Mouse (Mus musculus): Measurements from ENCODE around the gene Wwc2. TPM values are rescaled to one million over a fixed set of nuclear protein-coding genes. Genes with fewer than 3 reads are reported as not detected.

The Wwc2 gene
- polyA plus RNA-seq, 1 experiment = 12.6 TPM

GRCm38 (mm10) chr8:47974138-47974962 is 16.4 kb downstream of the Wwc2 start:
- Histone ChIP-seq H3K27ac (replicated peaks; ENCODE audit: low read depth, low read length) (peak overlapping the region; percentile 66), H3K4me3 (ENCODE audit: insufficient read depth, low read depth, low read length) (peak overlapping the region; percentile 32), H3K4me1 (ENCODE audit: control insufficient read depth, insufficient read depth, insufficient read length, low read length) (peaks cover 18% of the 10 kb centered on the region)

GRCm38 (mm10) chr8:47971121-47971520 is 19.6 kb downstream of the Wwc2 start:
- Histone ChIP-seq H3K27ac (replicated peaks; ENCODE audit: low read depth, low read length) (no peak overlapping the region), H3K4me1 (ENCODE audit: control insufficient read depth, insufficient read depth, insufficient read length, low read length) (peaks cover 21% of the 10 kb centered on the region), H3K4me3 (ENCODE audit: insufficient read depth, low read depth, low read length) (no peak overlapping the region)

GRCm38 (mm10) chr8:47970576-47970975 is 20.1 kb downstream of the Wwc2 start:
- Histone ChIP-seq H3K27ac (replicated peaks; ENCODE audit: low read depth, low read length) (no peak overlapping the region), H3K4me3 (ENCODE audit: insufficient read depth, low read depth, low read length) (no peak overlapping the region), H3K4me1 (ENCODE audit: control insufficient read depth, insufficient read depth, insufficient read length, low read length) (peaks cover 21% of the 10 kb centered on the region)

- Histone ChIP-seq H3K4me3 (ENCODE audit: insufficient read depth, low read depth, low read length) (no peak overlapping the region), H3K4me1 (ENCODE audit: control insufficient read depth, insufficient read depth, insufficient read length, low read length) (peaks cover 15% of the 10 kb centered on the region), H3K27ac (replicated peaks; ENCODE audit: low read depth, low read length) (no peak overlapping the region)
Observed at GRCm38 (mm10) chr8:47967045-47967920, 23.4 kb downstream of the Wwc2 start.

GRCm38 (mm10) chr8:47962484-47962883 is 28.2 kb downstream of the Wwc2 start:
- H3K27ac ChIP-seq (replicated peaks; ENCODE audit: low read depth, low read length) = no peak overlapping the region
- no peak overlapping the region for H3K4me3 ChIP-seq (ENCODE audit: insufficient read depth, low read depth, low read length)
- H3K4me1 ChIP-seq (ENCODE audit: control insufficient read depth, insufficient read depth, insufficient read length, low read length) = peaks cover 3% of the 10 kb centered on the region; the same call in 1 of the 2 replicates

- H3K4me1 ChIP-seq (ENCODE audit: control insufficient read depth, insufficient read depth, insufficient read length, low read length) = peaks cover 3% of the 10 kb centered on the region; the same call in 1 of the 2 replicates
- H3K4me3 ChIP-seq (ENCODE audit: insufficient read depth, low read depth, low read length) = no peak overlapping the region
- H3K27ac ChIP-seq (replicated peaks; ENCODE audit: low read depth, low read length) = no peak overlapping the region
Observed at GRCm38 (mm10) chr8:47962005-47962404, 28.7 kb downstream of the Wwc2 start.

- H3K27ac ChIP-seq (replicated peaks; ENCODE audit: low read depth, low read length) = no peak overlapping the region
- H3K4me1 ChIP-seq (ENCODE audit: control insufficient read depth, insufficient read depth, insufficient read length, low read length) = peaks cover 3% of the 10 kb centered on the region; the same call in 1 of the 2 replicates
- no peak overlapping the region for H3K4me3 ChIP-seq (ENCODE audit: insufficient read depth, low read depth, low read length)
Observed at GRCm38 (mm10) chr8:47957560-47957959, 33.2 kb downstream of the Wwc2 start.

- H3K4me1 ChIP-seq (ENCODE audit: control insufficient read depth, insufficient read depth, insufficient read length, low read length) = peaks cover 27% of the 10 kb centered on the region
- H3K4me3 ChIP-seq (ENCODE audit: insufficient read depth, low read depth, low read length) = no peak overlapping the region
- peak overlapping the region; percentile 14 for H3K27ac ChIP-seq (replicated peaks; ENCODE audit: low read depth, low read length)
Observed at GRCm38 (mm10) chr8:47951380-47951932, 39.3 kb downstream of the Wwc2 start.

- H3K27ac ChIP-seq (replicated peaks; ENCODE audit: low read depth, low read length) = no peak overlapping the region
- H3K4me1 ChIP-seq (ENCODE audit: control insufficient read depth, insufficient read depth, insufficient read length, low read length) = peaks cover 30% of the 10 kb centered on the region
- no peak overlapping the region for H3K4me3 ChIP-seq (ENCODE audit: insufficient read depth, low read depth, low read length)
Observed at GRCm38 (mm10) chr8:47948836-47949235, 41.9 kb downstream of the Wwc2 start.

GRCm38 (mm10) chr8:47947672-47948618 is 42.8 kb downstream of the Wwc2 start:
- peak overlapping the region; percentile 59 for H3K27ac ChIP-seq (replicated peaks; ENCODE audit: low read depth, low read length)
- H3K4me3 ChIP-seq (ENCODE audit: insufficient read depth, low read depth, low read length) = 0 out of 2 replicates have a peak overlapping the region, but pooled peaks have one; percentile 5
- peaks cover 30% of the 10 kb centered on the region for H3K4me1 ChIP-seq (ENCODE audit: control insufficient read depth, insufficient read depth, insufficient read length, low read length)

- Histone ChIP-seq H3K4me3 (ENCODE audit: insufficient read depth, low read depth, low read length) (no peak overlapping the region), H3K4me1 (ENCODE audit: control insufficient read depth, insufficient read depth, insufficient read length, low read length) (peaks cover 21% of the 10 kb centered on the region), H3K27ac (replicated peaks; ENCODE audit: low read depth, low read length) (no peak overlapping the region)
Observed at GRCm38 (mm10) chr8:47943049-47943448, 47.7 kb downstream of the Wwc2 start.

- no peak overlapping the region for H3K4me3 ChIP-seq (ENCODE audit: insufficient read depth, low read depth, low read length)
- peaks cover 18% of the 10 kb centered on the region for H3K4me1 ChIP-seq (ENCODE audit: control insufficient read depth, insufficient read depth, insufficient read length, low read length)
Observed at GRCm38 (mm10) chr8:47941028-47941427, 49.7 kb downstream of the Wwc2 start.

GRCm38 (mm10) chr8:47939933-47940870 is 50.5 kb downstream of the Wwc2 start:
- H3K27ac ChIP-seq (replicated peaks; ENCODE audit: low read depth, low read length) = peak overlapping the region; percentile 69
- no peak overlapping the region for H3K4me3 ChIP-seq (ENCODE audit: insufficient read depth, low read depth, low read length)
- peaks cover 17% of the 10 kb centered on the region for H3K4me1 ChIP-seq (ENCODE audit: control insufficient read depth, insufficient read depth, insufficient read length, low read length)

More at GRCm38 (mm10) chr8:47941028-47941427, 49.7 kb downstream of the Wwc2 start:
- peak overlapping the region; percentile 69 for H3K27ac ChIP-seq (replicated peaks; ENCODE audit: low read depth, low read length)
